8 mouse cellular contexts compared by ENCODE assay signal in the genomic region with DNA sequence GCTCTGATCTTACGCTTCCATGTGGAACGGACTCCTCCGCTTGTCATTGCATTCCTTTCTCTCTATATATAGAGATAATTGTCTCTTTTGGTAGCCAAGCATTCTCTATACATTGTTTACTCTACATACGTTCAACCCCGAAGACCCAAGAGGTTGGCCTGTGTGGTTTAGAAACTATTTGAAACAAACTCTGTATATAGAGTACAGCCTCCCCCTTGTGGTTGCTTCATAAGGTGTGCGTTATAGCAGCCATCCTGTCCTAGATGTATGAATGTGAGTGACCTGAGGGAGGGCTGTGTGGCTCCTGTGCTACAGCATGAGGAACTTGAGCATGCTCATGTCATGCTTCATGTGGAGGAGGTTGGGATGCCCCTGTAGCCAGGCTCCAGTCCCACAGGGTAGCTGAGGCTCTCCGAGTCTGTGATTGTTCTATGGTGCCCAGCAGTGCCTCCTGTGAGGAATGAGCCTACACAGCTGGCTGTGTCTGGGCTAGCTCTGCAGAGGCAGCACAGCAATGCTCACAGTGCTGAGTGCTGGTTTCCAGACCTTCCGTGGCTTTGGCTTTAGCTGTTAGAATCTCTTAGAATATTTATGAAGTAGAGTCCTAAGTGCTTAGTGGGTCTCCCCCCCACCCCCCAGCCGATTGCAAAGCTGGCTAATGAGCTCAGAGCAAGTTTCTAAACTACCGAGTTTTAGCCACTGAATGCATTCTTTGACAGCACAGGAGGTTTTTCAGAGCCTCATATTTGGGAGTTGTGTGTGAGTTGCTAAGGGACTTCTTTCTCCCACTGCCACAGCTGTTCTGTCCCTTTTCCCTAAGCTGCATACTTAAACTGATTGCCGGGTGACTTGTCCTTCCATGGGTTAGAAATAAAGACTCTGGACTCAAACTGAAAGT.
DNase-seq lines count a peak whose midpoint lies in the region; ATAC-seq and TF ChIP-seq lines count a peak whose summit lies in the region.
"Had no signal": no experiment of that assay in that cellular context is flagged by ENCODE, and none has a peak within 500 bp of the region (broad histone marks: within the 10 kb centered on the region; RNA-seq: fewer than 3 reads in every experiment).

No protein-coding gene starts in this region.

- H3K9ac ChIP-seq in MEL (ENCODE audit: control insufficient read depth, low read depth, low read length, poor library complexity, severe bottlenecking): no peak overlapping the region
- no peak overlapping the region for H3K9ac ChIP-seq in forebrain, embryonic 15.5 days (replicated peaks)
- H3K9ac ChIP-seq in midbrain, embryonic 16.5 days (ENCODE audit: low read depth, low read length): no peak overlapping the region
- no peak overlapping the region for H3K9ac ChIP-seq in kidney, embryonic 16.5 days (replicated peaks; ENCODE audit: low read length)

- peak; percentile 61 for TF ChIP-seq RAD21 in MEL (IDR thresholded peaks at IDR 0.05; ENCODE audit: low read depth, low read length)

- no peak for DNase-seq in left cerebral cortex, adult 2 months (ENCODE audit: extremely low spot score in 1 of 2, low spot score in 2 of 2)
- DNase-seq in left cerebral cortex, postnatal 36 days (ENCODE audit: low spot score in 2 of 2): no peak
- DNase-seq in MEL (ENCODE audit: low read depth, low spot score): peak; percentile 55
- no peak for DNase-seq in cerebellum, adult 11-12 months
- DNase-seq: cerebellum, adult 18-20 months had no signal

- peaks cover 0 to 11% of the 10 kb centered on the region in 2 experiments; a peak in 2 of 4 replicates for H3K36me3 ChIP-seq in MEL (ENCODE audit: control insufficient read depth in 1 of 2, insufficient read depth in 2 of 2, low read length in 2 of 2)
- peaks cover 47% of the 10 kb centered on the region for H3K36me3 ChIP-seq in forebrain, embryonic 15.5 days
- H3K36me3 ChIP-seq in midbrain, embryonic 16.5 days (ENCODE audit: control insufficient read depth, insufficient read depth, low read length): peaks cover 10% of the 10 kb centered on the region
- H3K36me3 ChIP-seq in kidney, embryonic 16.5 days (ENCODE audit: insufficient read depth, low read length): peaks cover 50% of the 10 kb centered on the region

- H3K4me3 ChIP-seq in left cerebral cortex, adult 2 months: no peak overlapping the region
- no peak overlapping the region for H3K4me3 ChIP-seq in MEL (ENCODE audit: control insufficient read depth in 1 of 2, insufficient read depth in 1 of 2, low read depth in 2 of 2, low read length in 2 of 2)
- no peak overlapping the region for H3K4me3 ChIP-seq in forebrain, embryonic 15.5 days
- H3K4me3 ChIP-seq in midbrain, embryonic 16.5 days (ENCODE audit: low read depth, low read length): no peak overlapping the region
- H3K4me3 ChIP-seq in kidney, embryonic 16.5 days (ENCODE audit: low read length): no peak overlapping the region

- no peak overlapping the region for H3K4me2 ChIP-seq in forebrain, embryonic 15.5 days (replicated peaks)
- no peak overlapping the region for H3K4me2 ChIP-seq in midbrain, embryonic 16.5 days (ENCODE audit: low read length)
- no peak overlapping the region for H3K4me2 ChIP-seq in kidney, embryonic 16.5 days (replicated peaks; ENCODE audit: low read depth, low read length)

- no peaks in the 10 kb centered on the region for H3K27me3 ChIP-seq in MEL (ENCODE audit: control insufficient read depth in 1 of 2, insufficient read depth in 2 of 2, low read length in 2 of 2)
- no peaks in the 10 kb centered on the region for H3K27me3 ChIP-seq in forebrain, embryonic 15.5 days
- no peaks in the 10 kb centered on the region for H3K27me3 ChIP-seq in midbrain, embryonic 16.5 days (ENCODE audit: control insufficient read depth, insufficient read depth, low read depth, low read length)
- no peaks in the 10 kb centered on the region for H3K27me3 ChIP-seq in kidney, embryonic 16.5 days (ENCODE audit: insufficient read depth, low read length)

- TF ChIP-seq EP300 in MEL (IDR thresholded peaks at IDR 0.05; ENCODE audit: low read depth in 1 of 2, low read length in 2 of 2): no peak

- H3K4me1 ChIP-seq in MEL (ENCODE audit: control insufficient read depth in 1 of 2, insufficient read depth in 2 of 2, low read length in 2 of 2): peaks cover 0 to 18% of the 10 kb centered on the region in 2 experiments; a peak in 2 of 4 replicates
- peaks cover 53% of the 10 kb centered on the region for H3K4me1 ChIP-seq in forebrain, embryonic 15.5 days
- peaks cover 21% of the 10 kb centered on the region for H3K4me1 ChIP-seq in midbrain, embryonic 16.5 days (ENCODE audit: control insufficient read depth, insufficient read depth, low read length)
- 0 out of 2 replicates have a peak, but pooled peaks cover 6% of the 10 kb centered on the region for H3K4me1 ChIP-seq in kidney, embryonic 16.5 days (ENCODE audit: insufficient read depth, low read length)

- TF ChIP-seq POLR2A in MEL (IDR thresholded peaks at IDR 0.05; ENCODE audit: control insufficient read depth in 1 of 2, insufficient read depth in 1 of 2, low read depth in 1 of 2, low read length in 2 of 2, poor library complexity in 1 of 2): no peak

- H3K9me3 ChIP-seq in MEL (replicated peaks; ENCODE audit: insufficient read depth, low read length): no peaks in the 10 kb centered on the region
- no peaks in the 10 kb centered on the region for H3K9me3 ChIP-seq in forebrain, embryonic 15.5 days
- no peaks in the 10 kb centered on the region for H3K9me3 ChIP-seq in midbrain, embryonic 16.5 days (replicated peaks; ENCODE audit: control insufficient read depth, low read length, poor library complexity, severe bottlenecking)
- no peaks in the 10 kb centered on the region for H3K9me3 ChIP-seq in kidney, embryonic 16.5 days (ENCODE audit: low read length)

- H3K27ac ChIP-seq in left cerebral cortex, adult 2 months: peak overlapping the region; percentile 47
- no peak overlapping the region for H3K27ac ChIP-seq in MEL (ENCODE audit: control insufficient read depth, low read depth, low read length)
- 0 out of 2 replicates have a peak overlapping the region, but pooled peaks have one; percentile 45 for H3K27ac ChIP-seq in forebrain, embryonic 15.5 days (replicated peaks)
- H3K27ac ChIP-seq in midbrain, embryonic 16.5 days (ENCODE audit: low read length): peak overlapping the region; percentile 58
- no peak overlapping the region for H3K27ac ChIP-seq in kidney, embryonic 16.5 days (ENCODE audit: low read length)

- WGBS in forebrain, embryonic 15.5 days: 58% methylated on average over 11 of the region's 11 CpGs
- 63% methylated on average over 11 of the region's 11 CpGs for WGBS in midbrain, embryonic 16.5 days
- WGBS in kidney, embryonic 16.5 days: 80% methylated on average over 11 of the region's 11 CpGs

- intact Hi-C loops in left cerebral cortex, adult 2 months (cut with DNase I): loop anchor here (5.0 kb wide), 2 partner anchors 40 to 75 kb away; partner anchors contain the start of gene Map4k4
- intact Hi-C loops in left cerebral cortex, postnatal 36 days (cut with DNase I): loop anchor here (5.0 kb wide), 1 partner anchor 75 kb away; the partner anchor contains the start of gene Map4k4

- ATAC-seq in forebrain, embryonic 15.5 days (replicated peaks): peak; percentile 51
- peak; percentile 55 for ATAC-seq in midbrain, embryonic 16.5 days
- ATAC-seq in kidney, embryonic 16.5 days (ENCODE audit: low FRiP score, low TSS enrichment): no peak

- peak; percentile 39 for TF ChIP-seq CTCF in left cerebral cortex, adult 2 months (IDR thresholded peaks at IDR 0.05)
- TF ChIP-seq CTCF in MEL (IDR thresholded peaks at IDR 0.05 in 2 of 3, conservative IDR thresholded peaks at IDR 0.05 in 1 of 3; ENCODE audit: control insufficient read depth in 1 of 3, insufficient read depth in 1 of 3, low read depth in 2 of 3, low read length in 3 of 3, poor library complexity in 1 of 3, severe bottlenecking in 1 of 3): peak in 2 of 3 experiments; percentile 24 to 49; a peak in 3 of 6 replicates

- no peaks in the 10 kb centered on the region for H3K79me2 ChIP-seq in MEL (ENCODE audit: control insufficient read depth, insufficient read depth, low read length, poor library complexity)

TF ChIP-seq in MEL, 35 proteins besides CTCF, POLR2A, EP300 and RAD21:
- no peak for TF ChIP-seq ETS1 (IDR thresholded peaks at IDR 0.05; ENCODE audit: low read depth, low read length)
- no peak for TF ChIP-seq KAT2A (conservative IDR thresholded peaks at IDR 0.05; ENCODE audit: low read depth, low read length)
- TF ChIP-seq NRF1 (IDR thresholded peaks at IDR 0.05; ENCODE audit: insufficient read depth, low read depth, low read length, poor library complexity, severe bottlenecking): no peak
- TF ChIP-seq SMC3 (IDR thresholded peaks at IDR 0.05; ENCODE audit: low read depth, low read length): peak; percentile 47
- no peak for TF ChIP-seq TAL1 (IDR thresholded peaks at IDR 0.05; ENCODE audit: low read length)
- TF ChIP-seq NELFE (IDR thresholded peaks at IDR 0.05; ENCODE audit: low read depth, low read length): no peak
- TF ChIP-seq JUND (IDR thresholded peaks at IDR 0.05; ENCODE audit: low read depth, low read length): no peak

Comparison
In these comparisons a context has a peak if more than half of its experiments do, and no peak if none do; other contexts are left out.
1. H3K27ac ChIP-seq: peak in left cerebral cortex, adult 2 months (single experiment), forebrain, embryonic 15.5 days (single experiment) and midbrain, embryonic 16.5 days (single experiment); none in MEL (single experiment) and kidney, embryonic 16.5 days (single experiment).